Mouse (Mus musculus) cerebellum, adult 11-12 months (tissue): ENCODE measurements around the gene Ptpn14.

Experiments
- DNase-seq: peaks from one replicate; pipeline ENCODE4 v3.0.0; 2022

Ptpn14 gene

GRCm38 (mm10) chr1:189817810-189818209 is 89.7 kb downstream of the Ptpn14 start:
- DNase-seq: no peak

DNA sequence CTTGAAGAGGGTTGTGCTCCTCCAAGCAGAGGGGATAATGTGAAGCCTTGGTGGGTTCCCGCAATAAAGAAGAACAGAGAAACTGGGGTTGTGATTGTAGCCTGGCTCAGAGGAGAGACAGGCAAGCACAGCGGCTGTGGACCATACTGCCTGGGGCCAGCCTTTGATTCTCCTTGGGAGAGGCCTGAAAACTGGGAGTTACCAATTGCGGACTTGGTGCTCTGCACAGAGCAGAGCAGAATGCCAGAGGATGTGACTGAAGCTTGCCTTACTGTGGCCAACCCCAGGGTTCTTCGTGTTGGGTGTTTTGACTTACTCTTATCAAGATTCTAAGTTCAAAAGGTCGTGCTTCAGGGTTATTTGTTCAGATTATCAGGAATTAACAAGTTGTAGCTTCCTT is 92.0 kb downstream of the Ptpn14 start:
- no peak for DNase-seq

GRCm38 (mm10) chr1:189824436-189824835 is 96.4 kb downstream of the Ptpn14 start:
- no peak for DNase-seq

DNA sequence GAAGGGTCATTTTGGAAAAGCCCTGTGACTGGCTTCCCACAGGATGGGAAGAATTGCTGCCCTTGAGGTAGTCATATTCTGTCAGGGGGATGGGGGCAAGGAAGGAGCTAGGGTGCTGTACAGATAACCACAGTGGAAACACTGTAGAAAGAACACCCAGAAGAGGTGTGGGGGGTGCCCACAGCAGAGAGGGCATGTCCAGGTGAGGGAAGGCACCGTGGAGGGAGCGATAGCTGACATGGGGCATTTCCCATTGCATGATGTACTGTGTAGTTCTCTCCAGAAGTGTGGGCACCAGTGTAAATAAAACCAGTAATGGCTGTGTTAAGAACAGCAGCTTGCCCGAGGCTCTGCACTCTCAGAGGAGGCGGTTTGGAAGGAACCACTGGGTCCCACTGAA is 102.3 kb downstream of the Ptpn14 start:
- no peak for DNase-seq

- no peak for DNase-seq
These were observed 102.7 kb downstream of the Ptpn14 start for GRCm38 (mm10) chr1:189830797-189831232.

DNA sequence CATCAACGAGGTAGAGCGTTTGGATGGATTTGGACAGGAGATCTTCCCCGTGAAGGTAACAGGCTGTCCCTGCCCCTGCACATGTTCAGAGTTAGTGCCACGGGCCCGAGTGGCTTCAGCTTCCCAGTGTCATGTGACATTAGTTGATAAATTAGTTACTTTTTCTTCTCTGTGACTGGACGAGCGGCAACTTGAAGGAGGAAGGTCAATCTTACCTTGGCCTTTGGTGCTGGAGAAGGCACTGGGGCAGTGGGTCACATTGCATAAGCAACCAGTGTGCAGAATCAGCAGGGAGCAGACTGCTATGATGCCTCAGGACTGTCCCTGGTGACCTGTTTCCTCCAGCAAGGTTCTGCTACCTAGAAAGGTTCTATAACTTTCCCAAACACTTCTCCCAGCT is 105.3 kb downstream of the Ptpn14 start:
- DNase-seq: no peak

DNA sequence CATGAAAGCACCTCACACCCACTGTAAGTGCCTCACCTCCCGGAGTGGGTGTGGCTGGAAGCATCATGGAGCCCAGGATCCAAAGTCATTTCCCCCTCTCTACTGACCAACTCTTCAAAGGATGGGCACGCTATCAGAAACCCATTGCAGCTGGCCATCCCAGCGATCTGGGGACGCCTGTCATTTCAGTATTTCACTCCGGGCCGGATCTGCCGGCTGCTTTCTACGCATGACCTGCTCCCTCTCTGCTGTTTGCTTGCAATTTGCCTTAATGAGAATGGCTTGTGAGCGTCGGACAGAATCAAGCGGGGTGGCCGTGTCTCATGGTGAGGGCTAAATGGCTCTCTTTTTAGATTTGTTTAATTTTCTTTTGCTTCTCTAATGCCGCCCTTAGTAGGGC is 106.1 kb downstream of the Ptpn14 start:
- no peak for DNase-seq

DNA sequence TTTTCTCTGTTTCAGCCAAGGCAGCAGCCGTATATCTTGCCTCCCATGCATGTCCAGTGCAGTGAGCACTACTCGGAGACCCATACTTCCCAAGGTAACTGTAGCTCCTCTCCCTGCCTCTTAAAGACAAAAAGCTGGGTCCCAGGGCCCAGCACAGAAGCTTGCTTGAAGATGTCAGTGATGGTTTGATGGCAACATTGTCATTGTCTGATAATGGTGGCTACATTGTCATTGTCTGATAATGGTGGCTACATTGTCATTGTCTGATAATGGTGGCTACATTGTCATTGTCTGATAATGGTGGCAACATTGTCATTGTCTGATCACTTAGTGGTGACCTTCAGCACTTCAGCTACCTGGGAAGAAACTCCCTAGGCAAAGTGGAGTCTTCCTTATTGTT is 118.3 kb downstream of the Ptpn14 start:
- no peak for DNase-seq

GRCm38 (mm10) chr1:189849550-189849949 is 121.5 kb downstream of the Ptpn14 start:
- no peak for DNase-seq

- DNase-seq: no peak
These were observed 124.0 kb downstream of the Ptpn14 start for GRCm38 (mm10) chr1:189852051-189852450.

DNA sequence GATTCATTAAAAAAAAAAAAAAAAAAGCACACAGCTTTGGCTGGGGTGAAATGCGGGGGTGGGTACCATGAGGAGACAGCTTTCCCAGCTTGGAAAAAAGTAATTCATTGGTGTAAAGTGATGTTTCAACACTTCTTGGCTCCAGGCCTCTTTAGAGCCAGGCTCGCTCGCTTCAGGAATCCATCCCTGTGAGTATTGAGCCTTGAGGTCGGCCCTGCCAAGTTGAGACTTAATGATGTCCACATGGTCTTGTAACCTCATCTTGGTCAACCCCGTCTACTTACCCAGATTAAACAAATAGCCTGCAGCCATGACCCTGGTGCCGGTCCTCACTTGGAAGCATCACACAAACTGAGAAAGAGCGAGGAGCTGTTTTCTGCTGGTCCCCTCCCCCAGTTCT is 124.4 kb downstream of the Ptpn14 start:
- DNase-seq: no peak

DNA sequence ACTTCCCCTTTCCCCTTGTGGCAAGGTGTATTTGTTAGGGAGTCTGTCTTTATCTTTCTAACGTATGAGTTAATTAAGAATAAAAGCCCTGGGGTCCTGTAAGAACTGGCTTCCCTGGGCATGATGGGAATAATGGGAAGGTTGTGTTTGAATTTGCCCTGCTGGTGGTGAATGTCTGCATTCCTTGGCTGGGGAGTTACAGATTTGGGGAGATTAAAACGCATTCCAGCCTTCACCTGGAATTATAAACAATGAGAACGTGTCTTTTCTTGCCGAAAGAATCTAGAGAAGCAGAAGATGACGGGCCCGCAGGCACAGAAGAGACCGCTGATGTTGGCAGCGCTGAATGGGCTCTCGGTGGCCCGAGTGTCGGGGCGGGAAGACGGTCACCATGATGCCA is 126.6 kb downstream of the Ptpn14 start:
- DNase-seq: no peak

GRCm38 (mm10) chr1:189855739-189856138 is 127.7 kb downstream of the Ptpn14 start:
- DNase-seq: no peak

- no peak for DNase-seq
These were observed 130.3 kb downstream of the Ptpn14 start for GRCm38 (mm10) chr1:189858377-189858776.

- DNase-seq: no peak
These were observed 132.3 kb downstream of the Ptpn14 start for GRCm38 (mm10) chr1:189860112-189860941.

DNA sequence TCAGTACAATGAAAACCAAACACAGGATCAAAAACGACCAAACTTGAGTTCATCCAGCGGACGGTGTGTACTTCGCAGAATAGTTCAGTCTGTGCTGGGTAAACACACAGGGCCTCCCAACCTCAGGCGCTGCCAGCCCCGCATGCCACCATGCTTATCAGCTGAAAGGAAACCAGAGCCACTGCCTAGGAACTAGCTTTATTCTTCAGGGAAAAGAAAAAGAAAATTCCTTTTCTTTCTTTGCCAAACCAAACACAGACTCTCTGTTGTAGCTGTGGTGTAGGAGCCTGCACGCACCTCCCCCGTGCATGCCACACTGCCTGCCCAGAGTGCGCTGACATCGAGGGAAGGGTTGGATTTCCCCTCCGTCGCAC is 132.9 kb downstream of the Ptpn14 start:
- no peak for DNase-seq

GRCm38 (mm10) chr1:189863727-189864126 is 135.7 kb downstream of the Ptpn14 start:
- DNase-seq: no peak

DNA sequence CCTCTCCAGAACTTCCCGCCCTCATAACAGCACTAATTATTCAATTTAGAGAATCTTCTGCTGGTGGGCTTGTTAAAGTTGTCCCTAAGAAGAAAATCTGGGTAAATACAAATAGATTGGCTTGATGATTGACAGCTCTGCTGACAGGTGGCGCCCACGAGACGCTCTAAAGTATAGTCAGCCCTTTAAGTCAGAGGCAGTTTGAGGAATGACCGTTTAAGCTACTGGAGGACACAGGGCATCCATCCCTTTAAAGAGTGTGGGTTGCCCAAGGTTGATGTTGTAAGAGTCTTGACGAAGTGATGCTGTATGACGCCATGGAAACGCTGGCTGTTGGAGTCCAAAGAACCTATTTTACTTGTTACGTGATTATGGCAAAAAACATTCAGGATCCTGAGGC is 136.2 kb downstream of the Ptpn14 start:
- no peak for DNase-seq

DNA sequence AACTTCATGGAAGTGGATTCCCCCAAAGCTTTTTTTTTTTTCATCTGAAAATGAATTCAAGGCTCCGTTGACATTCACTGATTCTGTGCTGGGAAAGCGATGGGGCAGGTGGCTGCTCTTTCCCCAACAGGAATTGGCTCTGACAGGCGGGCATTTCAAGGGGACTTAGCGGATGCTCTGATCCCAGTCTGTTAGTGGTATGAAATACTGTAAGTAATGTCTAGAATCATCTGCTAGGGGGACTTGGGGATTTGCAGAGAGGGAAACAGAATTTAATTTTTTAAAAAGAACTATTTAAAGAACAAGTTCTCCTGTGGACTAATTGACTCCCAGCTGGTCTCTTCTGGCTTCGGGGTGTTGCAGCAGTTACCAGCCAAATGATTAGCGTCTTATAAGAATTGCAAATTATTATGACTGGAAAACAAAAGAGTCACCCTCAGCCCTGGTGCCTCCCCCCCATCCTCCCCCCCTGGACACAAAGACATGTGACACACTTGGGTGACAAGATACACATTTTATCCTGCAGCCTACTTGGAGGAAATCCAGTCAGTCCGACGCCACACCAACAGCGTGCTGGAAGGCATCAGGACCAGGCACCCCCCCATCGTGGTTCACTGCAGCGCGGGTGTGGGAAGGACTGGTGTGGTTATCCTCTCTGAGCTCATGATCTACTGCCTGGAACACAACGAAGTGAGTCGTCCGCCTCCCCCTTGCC is 136.9 kb downstream of the Ptpn14 start:
- DNase-seq: no peak

DNA sequence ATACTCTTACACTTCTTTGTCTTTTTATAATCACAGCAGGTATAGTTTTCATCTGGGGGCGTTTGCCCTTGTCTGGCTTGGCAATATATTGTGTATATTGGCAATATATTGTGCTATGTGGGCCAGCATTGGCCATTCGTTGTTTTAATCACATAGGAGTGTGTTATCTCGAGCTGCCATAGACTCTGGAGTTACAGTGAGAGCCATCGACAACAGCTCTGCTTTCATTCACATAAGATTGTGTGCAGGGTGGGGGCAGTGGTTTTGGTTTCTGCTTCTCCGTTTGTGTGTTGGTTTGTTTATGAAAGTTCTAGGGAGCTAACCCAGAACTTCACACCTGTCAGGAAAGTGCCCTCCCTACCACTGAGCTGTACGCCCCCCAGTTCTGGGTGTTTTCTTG is 138.6 kb downstream of the Ptpn14 start:
- no peak for DNase-seq

DNA sequence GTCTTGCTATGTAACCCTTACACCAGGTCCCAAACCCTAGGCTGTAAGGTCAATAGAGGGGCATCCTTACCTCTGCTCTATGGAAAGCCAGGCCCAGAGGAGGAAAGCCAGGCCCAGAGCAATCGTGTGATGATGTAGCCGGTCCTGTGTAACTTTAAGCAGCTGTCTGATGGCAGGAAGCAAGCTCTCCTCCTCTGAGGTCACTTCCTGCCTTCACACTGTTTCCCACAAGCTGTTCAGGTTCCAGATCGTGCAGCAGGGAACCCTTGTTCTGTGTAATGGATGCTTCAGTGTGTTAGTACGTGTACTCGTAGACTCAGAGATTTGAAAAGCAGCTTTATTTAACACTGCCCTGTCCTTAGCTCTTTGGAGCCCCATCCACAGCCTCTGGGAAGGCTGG is 139.0 kb downstream of the Ptpn14 start:
- no peak for DNase-seq

- DNase-seq: no peak
These were observed 139.4 kb downstream of the Ptpn14 start for GRCm38 (mm10) chr1:189867497-189867896.

DNA sequence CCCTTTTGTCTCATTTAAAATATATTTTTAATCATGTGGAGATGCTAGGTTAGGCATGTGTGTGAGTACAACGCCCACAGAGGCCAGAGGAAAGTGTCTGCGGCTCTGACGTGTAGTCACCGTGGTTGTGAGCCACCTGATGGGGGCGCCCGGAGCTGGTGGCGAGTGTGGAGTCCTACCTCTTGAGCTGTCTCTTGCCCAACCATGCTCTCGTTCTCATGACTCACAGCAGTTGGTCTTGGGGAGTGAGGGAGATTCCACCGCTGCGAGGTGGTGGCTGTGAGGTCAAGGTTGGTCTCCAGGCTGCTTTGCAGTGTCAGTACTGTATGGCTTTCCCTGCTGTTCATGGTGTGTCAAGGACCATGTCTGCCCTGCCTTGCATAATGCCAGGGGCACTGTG is 140.0 kb downstream of the Ptpn14 start:
- DNase-seq: no peak

DNA sequence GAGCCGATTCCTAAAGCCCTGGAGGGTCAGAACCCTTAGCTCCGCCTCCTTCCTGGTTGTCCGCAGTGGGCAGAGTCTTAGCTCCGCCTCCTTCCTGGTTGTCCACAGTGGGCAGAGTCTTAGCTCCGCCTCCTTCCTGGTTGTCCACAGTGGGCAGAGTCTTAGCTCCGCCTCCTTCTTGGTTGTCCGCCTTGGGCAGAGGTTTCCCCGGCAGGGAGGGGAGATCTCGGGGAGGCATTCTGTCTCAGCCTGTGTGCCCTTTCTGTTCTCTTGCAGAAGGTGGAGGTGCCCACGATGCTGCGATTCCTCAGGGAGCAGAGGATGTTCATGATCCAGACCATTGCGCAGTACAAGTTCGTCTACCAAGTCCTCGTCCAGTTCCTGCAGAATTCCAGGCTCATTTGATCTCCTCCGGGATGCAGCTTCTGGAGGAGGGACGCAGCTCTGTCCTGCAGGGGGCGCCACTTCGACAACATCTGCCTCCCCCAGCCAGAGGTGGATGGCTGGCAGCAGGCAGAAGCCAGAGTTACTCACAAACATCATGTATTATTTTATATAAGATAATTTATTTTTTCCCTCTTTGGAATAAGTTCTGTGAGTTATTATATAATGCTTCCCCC is 141.7 kb downstream of the Ptpn14 start:
- DNase-seq: no peak
